Mouse (Mus musculus): ENCODE measurements around the gene Lgals9.

GRCm38 (mm10) chr11:78999118-78999517 lies 14.4 kb upstream of the Lgals9 start:
- TF ChIP-seq POLR2A (IDR thresholded peaks at IDR 0.05; ENCODE audit: low read depth, low read length): no peak
- no peak for TF ChIP-seq CTCF (IDR thresholded peaks at IDR 0.05; ENCODE audit: extremely low read depth, insufficient read length, insufficient replicate concordance, low read depth, low read length)

Measured in small intestine, adult 2 months (tissue).